Mouse (Mus musculus) brain, adult 2 months (tissue): ENCODE data around the gene Katna1.
"Not testable (repeated sequence)": the region's sequence is repeated elsewhere in the genome, so short reads cannot be mapped to it uniquely, and the experiment has no call there.

Experiments
- DNase-seq: peaks from one replicate; pipeline ENCODE4 v3.0.0; 2011; ENCODE audit warnings: low read depth, low spot score

The Katna1 gene

DNA sequence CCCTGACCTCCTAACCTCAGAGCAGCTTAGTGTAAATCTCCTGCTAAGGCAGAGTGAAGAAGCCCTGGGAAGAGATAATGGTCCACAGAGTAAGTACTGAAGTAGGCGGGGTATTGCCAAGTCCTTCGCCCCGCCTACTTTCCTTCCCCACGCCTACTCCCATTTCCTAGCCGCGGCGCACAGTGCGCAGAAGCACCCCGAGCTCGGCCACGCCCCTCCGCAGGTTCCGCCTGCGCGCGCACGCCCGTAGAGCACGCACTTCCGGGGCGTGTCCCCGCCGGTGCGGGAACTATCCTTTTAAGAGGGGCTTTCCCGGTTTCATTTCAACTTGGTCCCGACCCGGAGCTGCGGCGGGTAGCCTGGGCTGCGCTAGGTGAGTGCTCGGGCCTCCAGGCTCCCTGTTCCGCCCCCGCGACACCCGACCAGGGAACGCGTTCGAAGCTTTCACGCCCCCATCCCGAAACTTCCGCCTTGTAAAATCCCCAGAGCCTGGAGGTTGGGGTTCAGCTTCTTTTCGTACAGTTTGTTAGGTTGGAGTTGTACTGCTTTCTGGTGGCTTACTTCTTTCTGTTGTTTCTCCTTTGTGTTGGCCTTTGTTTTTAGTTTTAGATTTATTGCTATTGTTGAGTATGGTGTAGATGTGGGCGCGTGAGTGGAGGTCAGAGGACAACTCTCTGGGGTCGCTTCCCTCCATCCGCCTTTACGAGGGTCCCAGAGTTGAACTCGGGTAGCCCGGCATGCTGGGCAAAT, at the start of gene Katna1:
Katna1 (plus strand) TSS at position 250 of the 750 bp plus-strand sequence.
- peak; percentile 96 for DNase-seq

DNA sequence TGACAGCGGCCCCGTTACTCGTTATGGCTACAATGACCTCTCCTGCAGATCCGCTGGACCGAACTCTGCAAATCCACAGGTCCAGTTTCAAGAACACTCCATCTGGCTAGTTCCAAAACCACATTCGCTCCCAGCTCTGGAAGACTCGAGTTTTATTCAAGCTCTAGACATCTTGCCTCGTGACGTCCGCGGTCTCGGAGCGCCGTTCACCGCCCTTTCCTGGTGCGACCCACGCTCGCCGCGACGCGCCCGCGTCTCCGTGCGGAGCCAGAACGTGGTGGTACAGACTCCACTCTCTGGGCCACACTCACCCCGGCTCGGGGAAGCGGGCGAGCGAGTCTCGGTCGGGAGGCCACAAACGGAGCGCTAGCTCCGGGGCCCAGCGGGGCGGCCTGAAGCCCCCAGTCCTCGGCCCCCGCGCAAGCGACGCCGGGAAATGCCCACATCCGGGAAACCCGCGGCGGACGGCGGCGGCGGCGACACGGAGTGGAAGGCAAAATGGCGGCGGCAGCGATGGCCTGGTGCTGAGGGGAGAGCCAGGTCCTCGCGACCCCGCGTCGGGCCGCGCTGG, 45.0 kb upstream of the Katna1 start, which contains the start of the genes Pcmt1 and Lats1:
Pcmt1 (minus strand) TSS at position 406 of the 571 bp plus-strand sequence.
Lats1 (plus strand) TSS at position 484 of the 571 bp plus-strand sequence.
- DNase-seq: peak; percentile 89

DNA sequence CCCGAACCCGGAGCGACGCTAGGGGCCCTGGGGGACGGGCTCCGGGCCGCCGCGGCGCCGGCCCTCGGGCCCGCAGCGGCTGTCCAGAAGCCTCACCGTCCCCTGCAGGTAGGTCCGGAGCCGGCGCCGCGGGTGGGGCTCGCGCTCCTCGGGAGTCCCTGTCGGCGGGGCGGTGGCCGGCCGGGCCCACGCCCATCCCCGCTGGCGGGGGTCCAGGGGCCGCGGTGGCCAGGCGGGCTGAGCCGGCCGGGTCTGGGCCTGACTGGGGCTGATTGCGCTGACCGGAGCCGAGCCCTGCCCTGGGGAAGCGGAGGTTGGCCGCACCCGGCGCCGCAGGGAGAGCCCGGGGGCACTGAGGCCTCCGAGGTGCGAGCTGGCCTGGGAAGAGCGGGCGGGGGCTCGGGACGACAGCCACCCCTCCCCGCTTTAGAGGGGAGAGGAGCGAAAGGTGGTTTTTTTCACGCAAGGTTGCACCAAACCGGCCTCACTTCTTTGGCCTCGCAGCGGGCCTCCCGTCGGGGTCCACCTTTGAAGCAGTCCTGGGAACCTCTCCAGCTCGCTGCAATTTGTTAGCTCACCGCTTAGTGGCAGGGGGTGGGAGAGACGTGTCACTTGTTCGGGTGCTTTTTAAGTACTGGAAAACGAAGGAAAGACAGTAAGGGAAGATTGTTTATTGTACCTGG, 44.3 kb upstream of the Katna1 start:
- DNase-seq: peak; percentile 82

DNA sequence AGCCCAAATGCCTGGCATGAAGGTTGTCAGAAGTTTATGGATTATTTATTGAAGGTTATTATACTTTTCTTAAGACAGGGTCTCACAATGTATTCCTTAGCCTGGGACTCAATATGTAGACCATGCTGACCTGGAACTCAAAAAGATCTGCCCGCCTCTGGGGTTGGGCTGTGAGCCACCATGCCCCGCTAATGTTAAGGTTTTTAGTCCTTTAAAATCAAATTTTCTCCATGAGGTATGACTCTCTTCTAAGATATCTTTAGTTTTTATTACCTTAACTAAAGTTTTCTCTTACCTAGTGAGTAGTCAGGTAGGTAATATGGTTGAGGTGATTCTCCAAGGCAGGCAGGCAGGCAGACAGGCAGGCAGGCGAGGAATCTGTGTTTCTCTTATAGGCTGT, 43.6 kb upstream of the Katna1 start:
- no peak for DNase-seq

DNA sequence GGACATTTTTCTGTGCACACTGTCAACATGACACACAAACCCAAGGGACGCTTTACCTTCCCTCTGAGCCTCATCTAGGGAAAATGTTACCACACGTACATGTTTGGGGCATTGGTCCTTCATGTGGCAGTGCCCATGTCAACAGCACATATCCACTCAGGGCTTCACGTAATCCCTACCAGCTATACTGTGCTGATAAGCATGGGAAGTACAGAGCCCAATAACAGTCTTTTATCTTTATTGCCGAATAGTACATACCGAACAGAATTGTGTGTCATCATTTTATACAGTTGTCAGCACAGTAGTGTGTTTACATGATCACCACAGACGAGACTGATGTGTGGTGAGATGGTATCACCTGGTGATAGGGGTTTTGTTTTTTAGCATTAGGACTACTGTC, 38.9 kb upstream of the Katna1 start:
- DNase-seq: no peak

DNA sequence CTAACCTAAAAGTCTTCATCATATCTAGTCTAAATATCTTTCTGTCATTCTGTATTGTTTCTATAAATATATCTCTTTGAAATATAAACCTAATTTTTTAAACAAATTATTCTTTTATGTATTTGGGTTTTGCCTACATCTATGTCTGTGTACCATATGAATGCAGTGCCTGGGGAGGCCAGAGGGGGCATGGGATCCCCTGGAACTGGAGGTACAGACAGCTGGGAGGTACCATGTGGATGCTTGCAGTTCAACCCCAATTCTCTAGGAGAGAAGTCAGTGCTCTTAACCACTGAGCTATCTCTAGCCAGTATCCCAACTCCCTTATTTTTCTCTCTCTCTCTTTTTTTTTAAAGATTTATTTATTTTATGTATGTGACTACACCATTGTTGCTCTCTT, 30.5 kb upstream of the Katna1 start:
- no peak for DNase-seq

DNA sequence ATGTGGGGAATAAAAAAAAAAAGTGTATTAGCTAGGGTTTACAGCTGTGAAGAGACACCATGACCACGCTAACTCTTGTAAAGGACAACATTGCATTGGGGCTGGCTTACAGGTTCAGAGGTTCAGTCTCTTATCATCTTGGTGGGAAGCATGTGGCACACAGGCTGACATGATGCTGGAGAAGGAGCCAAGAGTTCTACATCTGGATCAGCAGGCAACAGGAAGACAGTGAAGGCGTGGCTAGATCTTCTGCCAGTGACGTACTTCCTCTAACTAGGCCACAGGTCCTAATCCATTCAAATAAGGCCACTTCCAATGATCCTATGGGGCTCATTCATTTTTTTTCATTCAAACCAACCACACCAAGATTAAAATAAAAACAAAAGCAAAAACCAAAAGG, 25.7 kb upstream of the Katna1 start:
- DNase-seq: no peak

DNA sequence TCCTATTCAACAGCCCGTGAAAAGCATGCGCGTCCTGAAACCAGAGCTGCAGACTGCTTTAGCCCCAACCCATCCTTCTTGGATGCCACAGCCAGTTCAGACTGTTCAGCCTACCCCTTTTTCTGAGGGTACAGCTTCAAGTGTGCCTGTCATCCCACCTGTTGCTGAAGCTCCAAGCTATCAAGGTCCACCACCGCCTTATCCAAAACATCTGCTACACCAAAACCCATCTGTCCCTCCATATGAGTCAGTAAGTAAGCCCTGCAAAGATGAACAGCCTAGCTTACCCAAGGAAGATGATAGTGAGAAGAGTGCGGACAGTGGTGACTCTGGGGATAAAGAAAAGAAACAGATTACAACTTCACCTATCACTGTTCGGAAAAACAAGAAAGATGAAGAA, 23.2 kb upstream of the Katna1 start:
- DNase-seq: peak; percentile 54

DNA sequence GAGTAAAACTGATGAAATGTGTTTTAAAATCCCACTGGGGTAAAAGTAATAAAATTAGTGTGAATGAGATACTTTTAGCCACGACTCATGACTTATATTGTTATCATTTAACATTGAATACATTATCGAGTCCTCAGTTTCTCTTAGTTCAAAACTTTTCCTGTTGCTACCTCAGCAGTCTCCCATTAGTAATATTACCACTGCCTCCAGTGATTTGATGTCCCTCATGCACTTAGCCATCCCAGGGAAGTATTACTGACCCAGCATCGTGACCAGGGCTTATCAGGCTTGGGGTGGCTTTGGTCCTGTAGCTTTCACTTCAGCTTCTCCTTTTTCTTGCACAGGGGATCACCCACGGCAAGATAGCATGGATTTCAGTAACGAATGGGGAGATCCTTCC, 15.7 kb upstream of the Katna1 start:
- no peak for DNase-seq

DNA sequence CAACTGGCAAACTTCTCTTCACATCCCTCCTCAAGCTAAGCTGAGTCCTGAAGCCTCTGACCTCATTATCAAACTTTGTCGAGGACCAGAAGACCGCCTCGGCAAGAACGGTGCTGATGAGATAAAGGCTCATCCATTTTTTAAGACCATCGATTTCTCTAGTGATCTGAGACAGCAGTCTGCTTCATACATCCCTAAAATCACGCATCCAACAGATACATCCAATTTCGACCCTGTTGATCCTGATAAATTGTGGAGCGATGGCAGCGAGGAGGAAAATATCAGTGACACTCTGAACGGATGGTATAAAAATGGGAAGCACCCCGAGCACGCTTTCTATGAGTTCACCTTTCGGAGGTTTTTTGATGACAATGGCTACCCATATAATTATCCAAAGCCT, 13.3 kb upstream of the Katna1 start:
- DNase-seq: no peak

DNA sequence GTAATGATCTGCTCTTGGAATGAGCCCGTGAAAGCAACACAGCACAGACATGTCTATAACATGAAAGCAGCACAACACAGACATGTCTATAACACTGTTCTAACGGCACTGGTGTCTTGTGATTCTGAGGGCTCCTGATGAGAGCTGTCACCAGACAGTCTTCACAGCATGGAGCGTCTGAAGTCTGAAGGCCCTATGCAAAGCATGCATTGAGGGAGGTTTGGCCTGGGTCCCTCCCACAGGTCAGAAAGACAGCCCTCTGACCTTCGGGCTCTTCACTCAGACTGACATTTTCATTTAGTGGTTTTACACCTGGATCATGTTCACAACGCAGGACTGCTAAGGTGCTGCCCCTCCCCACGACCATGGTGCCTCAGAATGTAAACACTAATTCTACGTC, 10.7 kb upstream of the Katna1 start:
- no peak for DNase-seq

DNA sequence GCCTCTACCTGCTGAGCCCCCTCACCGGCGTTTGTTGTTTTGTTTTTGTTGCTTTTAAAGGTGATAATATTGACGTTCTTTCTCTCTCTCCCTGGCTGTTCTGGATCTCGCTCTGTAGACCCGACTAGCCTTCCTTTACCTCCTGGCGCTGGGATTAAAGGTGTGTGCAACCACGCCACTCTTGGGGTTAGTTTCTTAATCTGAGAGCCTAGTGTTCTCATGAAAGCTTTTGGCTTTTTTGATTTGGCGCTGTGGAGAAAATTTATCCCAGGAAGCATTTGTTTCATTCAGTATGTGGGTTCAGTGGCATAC, 657 bp downstream of the Katna1 start:
- DNase-seq: no peak

DNA sequence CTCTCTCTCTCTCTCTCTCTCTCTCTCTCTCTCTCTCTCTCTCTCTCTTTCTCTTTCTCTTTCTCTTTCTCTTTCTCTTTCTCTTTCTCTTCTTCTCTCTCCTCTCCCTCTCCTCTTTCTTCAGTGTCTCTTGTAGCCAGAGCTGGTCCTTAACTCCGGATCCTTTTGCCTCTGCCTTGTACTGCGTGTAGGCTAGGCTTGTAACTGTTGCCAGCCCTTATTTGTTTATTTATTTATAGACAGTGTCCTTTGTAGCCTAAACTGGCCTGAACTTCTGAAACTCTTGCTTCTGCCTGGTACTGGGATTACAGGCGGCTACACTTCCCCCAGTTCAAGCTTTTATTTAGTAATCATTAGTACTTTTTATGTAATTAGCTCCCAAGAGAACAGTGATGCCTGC, 1.2 kb downstream of the Katna1 start:
- no peak for DNase-seq

DNA sequence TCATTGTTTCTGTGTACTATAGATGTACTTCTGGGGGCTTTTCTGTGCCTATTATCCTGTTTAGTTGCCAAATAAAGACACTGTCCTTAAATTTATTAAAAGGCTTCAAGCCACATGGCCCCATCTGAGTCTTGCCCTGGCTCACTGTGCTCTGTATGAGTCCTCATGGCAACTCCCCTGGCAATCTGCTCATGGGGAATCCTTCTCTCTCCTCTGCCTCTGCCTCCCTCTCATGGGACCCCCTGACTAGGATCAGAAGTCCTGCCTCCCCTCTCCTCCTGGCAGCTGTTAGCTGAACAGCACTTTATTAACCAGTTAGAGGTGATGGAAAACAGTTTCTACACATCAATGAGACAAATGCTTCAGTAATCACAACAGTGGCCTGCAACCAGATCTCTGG, 5.8 kb downstream of the Katna1 start:
- no peak for DNase-seq

DNA sequence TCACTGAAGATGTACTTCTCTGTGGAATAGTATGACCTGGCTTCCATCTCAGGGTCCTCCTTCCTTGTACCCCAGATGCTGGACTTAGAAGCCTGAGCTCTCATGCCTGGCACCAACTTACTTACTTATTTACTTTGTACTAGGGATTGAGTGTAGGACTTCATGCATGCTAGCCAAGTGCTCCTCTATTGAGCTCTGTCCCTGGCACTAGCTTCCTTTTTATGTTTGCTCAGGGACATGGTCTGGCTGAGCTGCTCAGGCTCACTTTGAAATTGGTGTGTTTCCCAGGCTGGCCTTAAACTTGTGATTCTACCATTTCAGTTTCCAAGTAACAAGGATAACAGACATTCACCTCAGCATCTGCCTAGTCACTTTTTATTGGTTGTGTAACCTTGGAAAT, 11.3 kb downstream of the Katna1 start:
- DNase-seq: no peak

DNA sequence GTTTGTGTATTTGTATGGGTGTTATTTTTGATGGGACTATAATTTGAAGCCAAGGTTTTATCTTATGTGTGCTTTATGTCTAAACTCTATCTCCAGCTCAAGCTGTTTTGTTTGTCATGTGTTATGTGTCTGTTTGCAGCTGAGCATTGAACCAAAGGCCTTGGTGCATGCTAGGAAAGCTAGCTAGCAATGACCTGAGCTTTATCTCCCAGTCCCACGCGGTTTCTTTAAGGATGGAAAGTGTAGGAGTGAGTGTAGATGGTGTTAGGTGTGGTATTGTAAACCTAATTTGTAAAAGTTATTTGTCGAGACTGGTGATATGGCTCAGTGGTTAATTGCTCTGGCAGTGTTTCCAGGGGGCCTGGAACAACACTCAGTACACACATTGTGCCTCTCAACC, 12.1 kb downstream of the Katna1 start:
- no peak for DNase-seq

DNA sequence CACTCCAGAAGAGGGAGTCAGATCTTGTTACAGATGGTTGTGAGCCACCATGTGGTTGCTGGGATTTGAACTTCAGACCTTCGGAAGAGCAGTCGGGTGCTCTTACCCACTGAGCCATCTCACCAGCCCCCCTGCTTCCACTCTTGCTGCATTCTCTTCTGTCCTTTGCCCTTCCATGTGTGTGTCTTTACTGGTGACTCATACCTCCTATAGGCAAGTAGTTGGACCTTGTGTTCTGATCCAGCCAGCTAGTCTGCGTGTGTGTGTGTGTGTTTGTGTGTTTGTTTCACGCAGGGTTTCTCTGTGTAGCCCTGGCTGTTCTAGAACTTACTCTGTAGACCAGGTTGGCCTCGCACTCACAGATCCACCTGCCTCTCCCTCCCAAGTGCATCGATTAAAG, 19.7 kb downstream of the Katna1 start:
- not testable (repeated sequence) for DNase-seq

DNA sequence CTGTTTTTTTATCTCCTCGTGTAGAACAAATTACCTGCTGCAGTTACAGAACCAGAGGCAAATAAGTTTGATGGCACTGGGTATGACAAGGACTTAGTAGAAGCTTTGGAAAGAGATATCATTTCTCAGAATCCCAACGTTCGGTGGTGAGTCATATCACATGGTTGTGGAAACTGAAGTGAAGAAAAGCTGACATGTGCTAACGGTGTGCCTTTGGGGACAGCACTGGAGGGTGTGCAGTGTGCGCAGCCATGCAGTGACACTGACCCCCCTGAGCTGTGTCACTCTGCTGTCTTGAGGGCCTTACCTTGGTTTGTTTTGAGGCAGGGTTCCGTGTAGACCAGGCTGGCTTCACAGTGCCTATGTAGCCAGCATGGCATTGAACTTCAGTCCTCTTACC, 23.0 kb downstream of the Katna1 start:
- DNase-seq: no peak

DNA sequence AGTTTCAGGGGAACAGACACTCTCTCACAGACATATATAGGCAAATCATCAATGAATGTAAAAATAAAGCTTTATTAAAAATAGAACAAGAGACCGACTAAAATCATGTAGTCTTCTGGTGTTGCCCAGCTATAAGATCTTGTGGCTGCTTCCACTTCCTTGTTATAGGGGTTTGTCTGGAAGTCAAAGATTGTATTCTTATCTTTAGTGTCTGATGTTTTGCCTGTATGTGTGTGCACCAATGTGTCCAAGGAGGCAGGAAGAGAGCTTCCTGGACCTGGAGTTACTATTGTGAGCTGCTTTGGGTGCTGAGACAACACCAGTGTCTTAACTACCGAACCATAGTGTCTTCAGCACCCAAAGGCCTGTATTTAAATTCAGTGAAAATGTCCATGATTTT, 31.7 kb downstream of the Katna1 start:
- no peak for DNase-seq

DNA sequence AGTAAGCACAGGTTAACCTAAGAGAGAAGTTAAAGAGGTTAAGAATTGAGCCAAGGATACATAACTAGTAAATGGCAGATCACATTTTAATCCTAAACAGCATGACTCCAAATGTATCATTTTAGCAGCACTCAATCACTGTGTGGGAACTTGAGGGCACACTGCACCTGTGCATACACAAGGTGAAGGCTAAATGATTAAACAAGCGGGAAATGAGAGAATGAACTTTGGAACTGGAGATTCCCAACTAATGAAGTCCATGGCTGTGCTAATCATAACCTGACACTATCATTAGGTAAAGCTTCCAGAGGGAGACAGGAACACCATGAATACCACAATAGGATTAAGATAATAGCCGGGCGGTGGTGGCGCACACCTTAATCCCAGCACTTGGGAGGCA, 46.5 kb downstream of the Katna1 start:
- no peak for DNase-seq

DNA sequence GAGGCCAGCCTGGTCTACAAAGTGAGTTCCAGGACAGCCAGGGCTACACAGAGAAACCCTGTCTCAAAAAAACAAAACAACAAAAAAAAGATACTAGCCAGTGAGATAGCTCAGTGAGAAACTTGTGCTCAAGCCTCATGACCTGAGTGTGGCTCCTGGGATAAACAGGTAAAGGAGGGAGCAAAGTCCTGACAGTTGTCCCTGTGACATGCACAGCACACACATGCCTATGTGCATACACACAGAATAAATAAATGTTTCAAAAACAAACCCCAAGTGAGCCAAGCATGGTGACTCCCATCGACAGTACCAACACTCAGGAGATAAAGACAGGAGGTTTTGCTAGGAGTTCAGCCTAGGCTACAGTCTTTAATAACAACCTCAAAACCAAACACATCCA, 47.0 kb downstream of the Katna1 start:
- DNase-seq: no peak

DNA sequence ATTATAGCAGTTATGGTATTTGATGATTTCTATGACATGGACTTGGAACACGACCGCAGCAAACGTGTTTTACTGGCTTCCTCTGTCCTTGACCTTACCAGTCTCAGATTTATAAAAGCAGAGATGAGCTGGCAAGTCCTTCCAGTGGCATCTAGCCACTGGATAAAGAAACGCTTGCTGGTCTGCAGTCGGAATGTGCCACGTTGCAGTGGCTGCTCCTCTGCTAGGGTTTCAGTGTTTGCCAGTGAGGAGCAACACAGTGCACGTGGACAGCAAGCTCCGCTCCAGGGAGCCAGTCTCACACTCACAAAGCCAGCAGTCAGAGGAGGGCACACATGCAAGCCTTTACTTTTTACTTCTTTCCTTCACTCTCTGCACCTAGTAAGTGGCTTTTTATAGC, 49.6 kb downstream of the Katna1 start:
- DNase-seq: no peak

DNA sequence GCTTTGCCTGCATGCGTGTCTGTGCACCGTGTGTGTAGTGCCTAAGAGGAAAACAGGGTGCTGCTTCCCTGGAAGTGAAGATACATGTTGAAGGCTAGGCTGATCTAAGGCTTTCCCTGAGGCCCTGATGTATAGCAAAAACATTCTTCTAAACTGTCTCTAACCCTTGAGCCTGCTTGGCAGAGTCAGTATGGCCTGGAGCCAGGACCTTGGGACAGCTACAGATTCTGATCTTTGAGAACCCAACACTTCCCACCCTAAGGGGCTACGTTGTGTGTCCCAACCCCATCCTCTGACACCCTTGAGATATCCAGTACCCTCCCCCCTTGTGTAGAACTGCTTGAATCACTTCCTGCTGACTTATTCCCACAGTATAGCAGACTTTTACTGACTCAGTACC, 52.6 kb downstream of the Katna1 start:
- no peak for DNase-seq
